Mouse (Mus musculus): Measurements from ENCODE around the gene Sytl4. TPM values are rescaled to one million over a fixed set of nuclear protein-coding genes. Genes with fewer than 3 reads are reported as not detected.

Gene Sytl4
- not detected for polyA plus RNA-seq (2012; fragmentation: generic; extraction: Trizol)
- long read RNA-seq, experiment 1, result 0 reads
- long read RNA-seq, experiment 2, result 0 reads

DNA sequence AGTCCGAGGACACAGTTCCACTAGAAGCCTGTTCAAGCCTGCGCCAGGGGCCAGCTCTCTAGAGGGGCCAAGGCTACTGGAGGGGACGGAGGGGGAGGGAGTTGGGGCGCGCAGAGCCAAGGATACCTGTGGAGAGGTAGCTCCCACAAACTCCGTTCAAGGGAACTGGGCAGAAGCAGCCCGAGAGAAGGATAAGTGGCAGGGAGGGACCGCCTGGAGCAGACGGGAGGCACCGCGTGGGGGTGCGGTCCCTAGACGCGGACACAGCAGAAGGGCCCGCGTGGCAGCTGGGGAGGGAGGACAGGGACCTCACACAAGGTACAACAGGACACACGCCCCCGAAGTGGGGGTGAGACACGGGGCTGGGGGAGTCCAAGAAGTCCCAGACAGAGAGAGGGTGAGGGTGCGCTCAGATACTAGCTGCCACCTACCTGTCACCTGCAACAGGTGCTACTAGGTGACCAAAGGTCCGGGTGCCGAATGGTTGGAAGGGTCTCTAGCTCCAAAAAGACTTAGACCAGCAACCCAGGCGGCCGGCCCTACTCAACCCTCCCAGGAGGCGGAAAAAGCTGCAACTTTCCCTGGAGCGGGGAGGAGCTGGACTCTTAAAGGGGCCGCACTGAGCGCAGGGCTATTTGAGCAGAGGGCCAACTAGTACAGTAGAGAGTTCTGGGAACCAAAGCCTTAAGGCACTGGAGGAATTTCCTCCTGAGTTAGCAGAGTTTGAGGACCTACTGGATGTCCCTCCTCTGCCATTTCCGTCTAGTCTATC lies at the start of gene Sytl4:
TSS of gene Sytl4 (minus strand) at position 582 of the 772 bp plus-strand sequence.
- no peaks in the 10 kb centered on the region for H3K79me2 ChIP-seq (ENCODE audit: control insufficient read depth, insufficient read depth)
- peaks cover 6% of the 10 kb centered on the region for H3K27me3 ChIP-seq (ENCODE audit: control insufficient read depth, insufficient read depth, insufficient read length)
- no peaks in the 10 kb centered on the region for H3K79me3 ChIP-seq (ENCODE audit: low read depth)

DNA sequence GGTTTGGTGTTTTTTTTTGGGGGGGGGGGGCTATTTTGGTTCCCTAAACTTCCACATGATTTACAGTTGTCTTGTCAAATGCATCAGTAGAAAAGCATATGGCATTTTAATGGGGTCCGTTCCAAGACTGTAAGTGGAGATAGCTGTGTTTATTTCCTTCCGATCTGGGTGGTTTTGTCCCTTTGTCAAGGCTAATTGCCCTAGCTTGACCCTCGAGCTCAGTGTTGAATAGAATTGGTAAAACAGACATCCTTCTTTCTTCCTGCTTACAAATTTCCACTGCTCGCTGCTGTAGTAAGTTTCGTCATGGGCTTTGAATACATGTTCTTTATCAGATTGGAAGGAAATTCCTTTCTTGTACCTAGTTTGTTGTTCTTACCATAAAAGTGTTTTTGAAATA lies 39.1 kb upstream of the Sytl4 start:
- no peak overlapping the region for H3ac ChIP-seq (ENCODE audit: control insufficient read depth, insufficient read length, low read depth)
- no peaks in the 10 kb centered on the region for H3K36me3 ChIP-seq (ENCODE audit: control insufficient read depth, insufficient read depth)
- H3K79me3 ChIP-seq (ENCODE audit: low read depth), result no peaks in the 10 kb centered on the region
- H3K4me3 ChIP-seq (ENCODE audit: insufficient read depth, poor library complexity, severe bottlenecking), result no peak overlapping the region
- H3K79me2 ChIP-seq (ENCODE audit: control insufficient read depth, insufficient read depth), result no peaks in the 10 kb centered on the region
- H3K27me3 ChIP-seq (ENCODE audit: control insufficient read depth, insufficient read depth, insufficient read length), result no peaks in the 10 kb centered on the region
- TF ChIP-seq MAX (IDR thresholded peaks at IDR 0.05) (no peak), CEBPB (IDR thresholded peaks at IDR 0.05; ENCODE audit: low read depth) (no peak), FOSL1 (IDR thresholded peaks at IDR 0.05; ENCODE audit: insufficient read depth, low read length, poor library complexity, severe bottlenecking) (no peak), CTCF (IDR thresholded peaks at IDR 0.05; ENCODE audit: control insufficient read depth, insufficient read depth, insufficient read length) (no peak), USF1 (IDR thresholded peaks at IDR 0.05; ENCODE audit: low read depth) (no peak), MYOG (IDR thresholded peaks at IDR 0.05; ENCODE audit: control insufficient read depth, extremely low read depth, insufficient read length) (no peak), MYOD1 (IDR thresholded peaks at IDR 0.05; ENCODE audit: control insufficient read depth, insufficient read length, low read depth) (no peak)

More for the DNA sequence above, at the start of gene Sytl4:
- Histone ChIP-seq H3K36me3 (ENCODE audit: control insufficient read depth, insufficient read depth) (no peaks in the 10 kb centered on the region), H3ac (ENCODE audit: control insufficient read depth, insufficient read length, low read depth) (no peak within 1 kb of the TSS), H3K4me3 (ENCODE audit: insufficient read depth, poor library complexity, severe bottlenecking) (no peak within 1 kb of the TSS)
- no peak for TF ChIP-seq MAX (IDR thresholded peaks at IDR 0.05)
- TF ChIP-seq USF1 (IDR thresholded peaks at IDR 0.05; ENCODE audit: low read depth), result no peak

DNA sequence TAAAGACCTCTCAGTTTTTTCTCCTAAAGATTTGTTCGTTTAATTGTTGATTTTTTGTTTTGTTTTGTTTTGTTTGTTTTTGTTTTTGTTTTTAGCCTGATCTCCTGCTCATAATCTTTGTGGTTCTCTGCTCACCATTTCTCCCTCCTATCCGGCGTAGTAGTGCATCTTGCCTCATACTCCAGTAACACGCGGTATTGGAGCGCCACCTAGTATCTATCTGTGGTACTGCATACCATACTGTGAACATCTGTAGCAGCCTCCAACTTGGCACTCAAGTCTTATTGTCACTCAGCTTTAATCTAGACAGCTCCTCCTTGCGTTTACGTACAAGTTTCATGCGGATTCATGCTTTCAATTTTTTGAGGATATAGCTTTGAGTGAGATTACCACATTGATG lies 37.4 kb upstream of the Sytl4 start:
- Histone ChIP-seq H3K36me3 (ENCODE audit: control insufficient read depth, insufficient read depth) (no peaks in the 10 kb centered on the region), H3ac (ENCODE audit: control insufficient read depth, insufficient read length, low read depth) (no peak overlapping the region), H3K79me2 (ENCODE audit: control insufficient read depth, insufficient read depth) (no peaks in the 10 kb centered on the region), H3K4me3 (ENCODE audit: insufficient read depth, poor library complexity, severe bottlenecking) (no peak overlapping the region), H3K79me3 (ENCODE audit: low read depth) (no peaks in the 10 kb centered on the region), H3K27me3 (ENCODE audit: control insufficient read depth, insufficient read depth, insufficient read length) (no peaks in the 10 kb centered on the region)
- TF ChIP-seq MAX (IDR thresholded peaks at IDR 0.05) (no peak), FOSL1 (IDR thresholded peaks at IDR 0.05; ENCODE audit: insufficient read depth, low read length, poor library complexity, severe bottlenecking) (no peak), MYOG (IDR thresholded peaks at IDR 0.05; ENCODE audit: control insufficient read depth, extremely low read depth, insufficient read length) (no peak), MYOD1 (IDR thresholded peaks at IDR 0.05; ENCODE audit: control insufficient read depth, insufficient read length, low read depth) (no peak), CEBPB (IDR thresholded peaks at IDR 0.05; ENCODE audit: low read depth) (peak; percentile 17), USF1 (IDR thresholded peaks at IDR 0.05; ENCODE audit: low read depth) (no peak), CTCF (IDR thresholded peaks at IDR 0.05; ENCODE audit: control insufficient read depth, insufficient read depth, insufficient read length) (peak; percentile 47)

DNA sequence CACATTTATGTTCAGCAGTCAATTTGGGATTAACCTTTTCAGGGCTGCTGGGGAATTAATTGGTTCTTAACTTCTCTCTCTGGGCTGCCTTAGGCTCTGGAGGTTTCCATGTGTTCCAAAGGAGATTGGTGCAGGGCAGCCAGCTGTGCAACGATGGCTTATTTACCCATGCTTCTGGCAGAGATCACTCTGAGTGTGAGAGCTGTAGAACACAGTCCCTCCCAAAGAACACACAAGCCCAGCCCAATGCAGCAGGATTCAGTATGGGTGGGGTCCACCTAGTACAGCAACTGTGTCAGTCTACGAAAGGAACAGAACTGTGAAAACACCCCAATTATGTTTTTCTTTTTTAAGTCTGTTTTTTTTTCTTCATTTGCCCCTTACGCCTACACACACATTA lies 14.3 kb upstream of the Sytl4 start:
- Histone ChIP-seq H3K36me3 (ENCODE audit: control insufficient read depth, insufficient read depth) (no peaks in the 10 kb centered on the region), H3K79me2 (ENCODE audit: control insufficient read depth, insufficient read depth) (no peaks in the 10 kb centered on the region), H3ac (ENCODE audit: control insufficient read depth, insufficient read length, low read depth) (no peak overlapping the region), H3K4me3 (ENCODE audit: insufficient read depth, poor library complexity, severe bottlenecking) (no peak overlapping the region), H3K79me3 (ENCODE audit: low read depth) (no peaks in the 10 kb centered on the region), H3K27me3 (ENCODE audit: control insufficient read depth, insufficient read depth, insufficient read length) (no peaks in the 10 kb centered on the region)
- TF ChIP-seq CTCF (IDR thresholded peaks at IDR 0.05; ENCODE audit: control insufficient read depth, insufficient read depth, insufficient read length) (no peak), MYOG (IDR thresholded peaks at IDR 0.05; ENCODE audit: control insufficient read depth, extremely low read depth, insufficient read length) (no peak)

DNA sequence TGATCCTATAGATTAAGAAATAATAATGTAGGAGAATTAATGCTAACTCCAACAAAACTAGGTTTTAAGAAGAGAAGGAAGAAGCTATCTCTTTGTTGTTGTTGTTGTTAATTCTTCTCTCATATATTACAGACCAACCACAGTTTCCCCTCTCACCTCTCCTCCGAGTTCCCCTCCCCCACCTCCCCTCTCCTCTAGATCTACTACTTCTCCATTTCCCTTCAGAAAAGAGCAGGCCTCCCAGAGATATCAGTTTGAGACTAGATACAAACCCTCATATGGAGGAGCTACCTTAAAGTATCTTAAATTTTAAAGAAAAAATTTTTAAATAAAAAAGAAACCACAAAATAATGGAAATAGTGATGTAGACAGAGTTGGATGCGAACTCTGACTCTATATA lies 17.0 kb downstream of the Sytl4 start:
- peaks cover 3% of the 10 kb centered on the region for H3K27me3 ChIP-seq (ENCODE audit: control insufficient read depth, insufficient read depth, insufficient read length)
- H3ac ChIP-seq (ENCODE audit: control insufficient read depth, insufficient read length, low read depth), result no peak overlapping the region
- TF ChIP-seq MYOG (IDR thresholded peaks at IDR 0.05; ENCODE audit: control insufficient read depth, extremely low read depth, insufficient read length) (no peak), MAX (IDR thresholded peaks at IDR 0.05) (no peak), USF1 (IDR thresholded peaks at IDR 0.05; ENCODE audit: low read depth) (no peak), FOSL1 (IDR thresholded peaks at IDR 0.05; ENCODE audit: insufficient read depth, low read length, poor library complexity, severe bottlenecking) (no peak), MYOD1 (IDR thresholded peaks at IDR 0.05; ENCODE audit: control insufficient read depth, insufficient read length, low read depth) (no peak), CEBPB (IDR thresholded peaks at IDR 0.05; ENCODE audit: low read depth) (no peak), CTCF (IDR thresholded peaks at IDR 0.05; ENCODE audit: control insufficient read depth, insufficient read depth, insufficient read length) (no peak)
- no peak overlapping the region for H3K4me3 ChIP-seq (ENCODE audit: insufficient read depth, poor library complexity, severe bottlenecking)
- no peaks in the 10 kb centered on the region for H3K36me3 ChIP-seq (ENCODE audit: control insufficient read depth, insufficient read depth)
- H3K79me2 ChIP-seq (ENCODE audit: control insufficient read depth, insufficient read depth), result no peaks in the 10 kb centered on the region
- no peaks in the 10 kb centered on the region for H3K79me3 ChIP-seq (ENCODE audit: low read depth)

DNA sequence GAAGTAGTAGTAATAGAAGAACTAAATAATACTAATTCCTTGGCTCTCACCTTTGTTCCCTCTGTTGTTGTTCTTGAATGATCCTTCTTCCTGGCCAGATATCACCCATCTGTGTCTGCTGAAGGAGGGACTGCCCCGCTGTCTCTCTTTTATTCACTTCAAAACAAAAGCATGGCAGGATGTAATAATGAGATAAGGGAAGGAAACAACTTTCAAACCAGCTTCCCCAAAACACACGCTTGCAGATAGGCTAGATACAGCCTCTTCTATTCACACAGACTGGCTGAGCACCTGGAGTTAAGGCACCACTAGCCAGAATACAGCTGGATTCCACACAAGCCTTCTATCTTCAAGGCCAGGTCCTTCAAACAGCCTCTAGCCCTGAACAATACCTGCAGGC lies 21.0 kb downstream of the Sytl4 start:
- no peak for TF ChIP-seq MYOD1 (IDR thresholded peaks at IDR 0.05; ENCODE audit: control insufficient read depth, insufficient read length, low read depth)
- no peak for TF ChIP-seq USF1 (IDR thresholded peaks at IDR 0.05; ENCODE audit: low read depth)
- TF ChIP-seq MYOG (IDR thresholded peaks at IDR 0.05; ENCODE audit: control insufficient read depth, extremely low read depth, insufficient read length), result no peak
- no peak for TF ChIP-seq CTCF (IDR thresholded peaks at IDR 0.05; ENCODE audit: control insufficient read depth, insufficient read depth, insufficient read length)
- TF ChIP-seq MAX (IDR thresholded peaks at IDR 0.05), result no peak
- TF ChIP-seq CEBPB (IDR thresholded peaks at IDR 0.05; ENCODE audit: low read depth), result no peak
- no peak for TF ChIP-seq FOSL1 (IDR thresholded peaks at IDR 0.05; ENCODE audit: insufficient read depth, low read length, poor library complexity, severe bottlenecking)
- Histone ChIP-seq H3K36me3 (ENCODE audit: control insufficient read depth, insufficient read depth) (no peaks in the 10 kb centered on the region), H3K79me2 (ENCODE audit: control insufficient read depth, insufficient read depth) (no peaks in the 10 kb centered on the region), H3ac (ENCODE audit: control insufficient read depth, insufficient read length, low read depth) (no peak overlapping the region), H3K79me3 (ENCODE audit: low read depth) (no peaks in the 10 kb centered on the region), H3K27me3 (ENCODE audit: control insufficient read depth, insufficient read depth, insufficient read length) (no peaks in the 10 kb centered on the region), H3K4me3 (ENCODE audit: insufficient read depth, poor library complexity, severe bottlenecking) (no peak overlapping the region)
